Mouse (Mus musculus): Measurements from ENCODE around the gene Ell2.

Gene Ell2

GRCm38 (mm10) chr13:75730717-75731116, 24.2 kb downstream of the Ell2 start:
- in situ Hi-C loops (cut with MseI, MboI) = no loop called here

- in situ Hi-C loops (cut with MseI, MboI) = no loop called here
These were observed 27.1 kb downstream of the Ell2 start for GRCm38 (mm10) chr13:75733594-75734161.

GRCm38 (mm10) chr13:75734231-75734630, 27.7 kb downstream of the Ell2 start:
- in situ Hi-C loops (cut with MseI, MboI) = no loop called here

GRCm38 (mm10) chr13:75735606-75736005, 29.0 kb downstream of the Ell2 start:
- in situ Hi-C loops (cut with MseI, MboI) = no loop called here

GRCm38 (mm10) chr13:75737991-75738390, 31.4 kb downstream of the Ell2 start:
- in situ Hi-C loops (cut with MseI, MboI) = no loop called here

GRCm38 (mm10) chr13:75738536-75738935, 32.0 kb downstream of the Ell2 start:
- in situ Hi-C loops (cut with MseI, MboI) = no loop called here

DNA sequence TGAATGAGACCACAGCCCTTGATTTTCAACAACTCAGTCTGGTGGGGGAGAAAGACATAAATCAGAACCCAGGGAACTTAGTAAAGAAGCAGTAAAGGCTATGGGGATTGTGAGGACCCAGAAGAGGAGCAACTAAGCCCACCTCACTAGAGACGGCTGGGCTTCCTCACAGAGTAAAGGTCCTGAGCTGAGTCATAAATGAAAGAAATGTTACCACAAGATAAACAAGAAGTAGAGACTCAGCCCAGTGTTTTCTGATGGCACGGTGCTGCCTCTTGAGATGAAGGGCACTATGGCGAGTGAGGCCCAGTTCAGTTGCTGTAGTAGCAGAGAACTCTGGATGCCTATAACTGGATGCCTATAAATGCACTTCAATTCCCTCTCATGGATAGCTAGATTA, 32.4 kb downstream of the Ell2 start:
- in situ Hi-C loops (cut with MseI, MboI) = no loop called here

DNA sequence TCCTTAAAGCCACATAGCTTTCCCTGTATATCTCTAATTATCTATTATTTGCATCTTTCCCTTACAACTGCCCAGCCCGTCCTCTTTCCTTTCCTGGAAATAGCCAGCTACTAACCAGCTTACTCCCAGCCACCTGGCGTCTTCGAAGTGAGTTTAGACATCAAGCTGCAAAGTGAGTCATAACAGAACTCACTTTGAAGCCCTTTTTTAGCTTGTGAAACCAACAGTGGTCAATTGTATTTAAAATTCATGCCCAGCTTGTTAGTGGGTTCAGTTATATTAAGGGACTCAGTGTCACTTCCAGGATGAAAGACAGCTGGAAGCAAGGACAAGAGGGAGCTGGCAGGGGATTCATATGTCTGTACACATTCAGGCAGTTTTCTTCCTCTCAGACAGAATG, 33.5 kb downstream of the Ell2 start:
- in situ Hi-C loops (cut with MseI, MboI) = no loop called here

DNA sequence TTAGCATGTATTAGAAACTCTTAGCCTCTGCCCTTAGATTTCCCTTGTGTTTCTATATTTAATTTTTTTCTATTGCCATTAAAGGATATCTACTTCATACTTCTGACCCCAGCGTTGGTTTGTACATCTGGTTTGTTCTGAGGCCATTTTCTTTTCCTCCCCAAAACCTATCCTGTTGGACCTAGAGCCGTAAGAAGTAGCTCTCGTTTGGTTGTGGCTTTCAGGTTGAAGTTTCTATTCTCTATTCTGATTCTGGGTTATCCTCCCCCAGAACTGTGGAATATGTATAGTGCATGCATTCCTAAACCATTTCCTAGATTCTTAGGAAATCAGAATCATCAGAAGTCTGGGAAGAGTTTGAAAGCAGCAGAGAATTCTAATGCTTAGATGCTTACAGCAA, 34.6 kb downstream of the Ell2 start:
- in situ Hi-C loops (cut with MseI, MboI) = no loop called here

- in situ Hi-C loops (cut with MseI, MboI) = no loop called here
These were observed 35.5 kb downstream of the Ell2 start for GRCm38 (mm10) chr13:75741736-75742729.

- in situ Hi-C loops (cut with MseI, MboI) = no loop called here
These were observed 36.4 kb downstream of the Ell2 start for GRCm38 (mm10) chr13:75742970-75743369.

DNA sequence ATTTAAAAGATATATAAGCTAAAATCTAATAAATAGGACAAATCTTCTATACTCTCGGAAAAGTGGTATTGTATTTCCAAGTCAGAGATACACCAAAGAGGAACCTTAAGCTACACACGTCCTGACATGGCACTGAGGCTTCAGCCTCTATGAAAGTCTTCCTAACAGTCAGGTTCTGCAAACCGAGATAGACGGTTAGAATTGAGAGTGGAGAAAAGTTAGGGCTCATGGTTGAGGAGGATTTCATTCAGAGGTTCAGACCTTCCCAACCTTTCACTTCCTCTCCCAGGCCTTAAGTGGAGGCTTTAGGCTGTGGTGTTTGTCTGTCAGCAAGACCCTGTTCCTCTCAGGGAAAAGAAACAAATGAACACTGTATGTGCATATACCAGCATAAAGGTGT, 37.5 kb downstream of the Ell2 start:
- in situ Hi-C loops (cut with MseI, MboI) = no loop called here

GRCm38 (mm10) chr13:75745328-75745727, 38.8 kb downstream of the Ell2 start:
- in situ Hi-C loops (cut with MseI, MboI) = no loop called here

DNA sequence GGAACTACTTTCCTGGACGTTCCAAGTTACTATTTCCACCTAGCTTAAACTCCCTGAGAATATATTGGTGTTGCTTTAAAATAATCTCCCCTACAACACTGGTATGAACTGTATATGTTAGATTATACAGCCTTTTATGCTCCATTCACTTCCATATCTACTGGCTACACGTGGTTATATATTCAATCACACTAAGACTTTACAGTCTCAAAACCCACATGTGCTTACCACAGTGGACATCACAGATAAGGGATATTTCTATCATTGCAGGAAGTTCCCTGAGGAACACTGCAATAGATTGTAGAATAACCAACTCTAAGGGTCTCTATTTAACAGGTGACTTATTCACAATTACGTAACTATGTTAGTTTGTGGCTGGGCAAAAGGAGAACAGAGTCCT, 40.7 kb downstream of the Ell2 start:
- in situ Hi-C loops (cut with MseI, MboI) = no loop called here

DNA sequence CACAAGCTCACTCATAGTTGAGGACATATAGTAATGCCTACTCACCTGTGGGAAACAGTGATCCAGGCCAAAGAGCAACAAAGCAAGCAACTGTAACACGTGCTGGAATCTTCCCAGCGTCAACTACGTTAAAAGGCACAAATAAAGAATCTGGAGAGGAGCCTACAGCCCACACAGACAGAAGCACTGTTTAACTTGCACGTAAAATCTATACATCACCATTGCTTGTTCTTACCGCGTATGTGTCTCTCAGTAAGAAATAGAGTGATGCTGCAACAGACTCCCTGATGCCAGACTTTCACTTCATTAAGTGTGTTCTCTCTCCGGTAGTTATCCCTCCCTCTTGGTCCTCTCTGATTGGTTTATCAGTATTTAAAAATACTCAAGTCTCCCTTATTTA, 42.1 kb downstream of the Ell2 start:
- in situ Hi-C loops (cut with MseI, MboI) = no loop called here

DNA sequence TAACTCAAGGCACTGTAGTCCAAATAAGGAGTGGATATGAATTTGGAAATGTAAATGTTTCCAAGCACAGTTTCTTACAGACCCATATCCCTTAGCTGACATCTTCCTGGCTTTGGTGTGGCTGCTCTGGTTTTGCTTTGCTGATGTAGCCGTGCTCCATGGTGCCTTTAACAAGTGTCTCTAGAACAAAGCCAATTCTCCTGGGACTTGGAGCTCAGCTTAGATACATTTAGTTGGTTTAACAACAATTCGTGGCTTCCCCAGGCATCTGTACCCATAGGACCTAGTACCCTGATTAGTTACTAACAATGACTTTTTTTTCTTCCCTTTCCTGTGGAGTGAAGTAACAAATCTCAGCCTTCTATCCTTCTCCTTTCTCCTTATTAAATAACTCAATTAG, 44.2 kb downstream of the Ell2 start:
- in situ Hi-C loops (cut with MseI, MboI) = no loop called here

DNA sequence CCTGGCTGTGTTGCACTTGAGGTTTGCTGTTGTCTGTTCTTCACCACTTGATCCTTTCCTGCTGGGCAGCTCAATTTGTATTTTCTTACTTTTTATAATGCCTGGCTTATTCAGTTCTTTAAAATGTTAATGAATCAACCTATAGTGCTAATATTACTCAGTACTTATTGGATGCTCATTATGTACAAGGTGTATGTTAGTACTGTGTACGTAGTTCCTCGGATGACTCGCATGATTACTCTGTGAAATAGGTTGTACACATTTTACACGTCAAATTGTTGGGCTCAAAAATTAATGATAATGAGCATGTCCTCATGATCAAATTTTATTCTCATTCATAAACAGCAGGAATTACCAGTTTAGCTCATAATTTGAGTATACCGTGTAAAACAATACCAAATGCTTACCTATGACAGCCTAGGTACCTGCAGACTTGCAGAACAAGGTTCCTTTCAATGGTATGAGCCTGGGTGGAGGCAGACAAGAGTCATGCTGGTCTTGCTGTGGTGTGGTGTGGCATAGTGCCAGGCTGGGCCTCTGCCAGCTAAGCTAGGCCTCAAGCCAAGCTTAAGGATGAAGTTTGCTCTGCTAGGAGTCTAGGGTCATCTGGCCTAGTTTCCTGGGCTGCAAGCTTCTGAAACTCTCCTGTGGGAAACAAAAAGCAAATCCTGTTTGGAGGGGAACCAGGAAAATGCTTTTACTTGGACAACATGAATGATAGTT, 45.8 kb downstream of the Ell2 start:
- in situ Hi-C loops (cut with MseI, MboI) = no loop called here

- in situ Hi-C loops (cut with MseI, MboI) = no loop called here
These were observed 47.8 kb downstream of the Ell2 start for GRCm38 (mm10) chr13:75754398-75754797.

DNA sequence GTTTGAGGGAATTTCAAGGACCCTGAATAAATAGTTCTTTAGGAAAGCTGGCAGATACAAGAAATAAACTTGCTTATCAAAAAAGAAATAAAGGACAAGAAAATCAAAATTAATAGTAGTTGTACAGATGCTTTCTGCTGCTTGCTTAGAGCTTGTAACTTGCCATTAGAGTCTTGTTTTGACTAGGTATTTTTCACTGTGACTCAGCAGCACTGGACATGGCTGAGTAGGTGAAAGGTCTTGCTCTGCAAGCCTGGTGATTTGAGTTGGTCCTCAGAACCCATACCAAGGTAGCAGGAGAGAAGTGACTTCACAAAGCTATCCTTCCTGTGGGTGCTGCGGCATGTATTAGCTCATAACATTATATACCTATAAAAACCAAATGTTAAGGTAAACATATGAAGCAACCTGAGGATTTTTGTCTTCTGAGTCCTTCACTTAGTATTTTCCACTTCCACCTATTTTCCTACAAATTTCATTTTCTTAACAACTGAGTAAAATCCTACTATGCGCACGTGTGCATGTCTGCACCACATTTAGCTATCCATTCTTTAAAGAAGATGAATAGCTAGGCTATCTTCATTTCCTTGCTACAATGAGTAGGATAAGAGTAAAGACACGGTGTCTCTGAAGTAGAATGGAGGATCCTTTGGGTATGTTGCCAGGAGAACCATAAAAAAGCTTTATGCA, 54.4 kb downstream of the Ell2 start:
- in situ Hi-C loops (cut with MseI, MboI) = no loop called here

- in situ Hi-C loops (cut with MseI, MboI) = no loop called here
These were observed 56.2 kb downstream of the Ell2 start for GRCm38 (mm10) chr13:75762759-75763158.

DNA sequence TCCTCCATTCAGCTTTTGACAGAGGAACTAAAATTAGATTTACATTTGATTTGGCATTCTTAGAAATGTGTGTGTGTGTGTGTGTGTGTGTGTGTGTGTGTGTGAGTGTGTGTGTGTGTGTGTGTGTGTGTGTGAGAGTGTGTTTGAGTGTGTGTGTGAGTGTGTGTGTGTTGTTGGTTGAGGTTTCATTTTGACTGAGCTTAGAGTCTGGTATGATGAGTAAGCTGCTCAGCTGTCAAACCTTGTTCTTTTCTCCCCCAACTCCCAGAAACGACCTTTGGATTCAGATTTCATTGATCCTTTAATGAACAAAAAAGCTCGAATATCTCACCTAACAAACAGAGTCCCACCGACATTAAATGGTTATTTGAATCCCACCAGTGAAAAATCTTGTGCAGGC, 56.7 kb downstream of the Ell2 start:
- in situ Hi-C loops (cut with MseI, MboI) = no loop called here

DNA sequence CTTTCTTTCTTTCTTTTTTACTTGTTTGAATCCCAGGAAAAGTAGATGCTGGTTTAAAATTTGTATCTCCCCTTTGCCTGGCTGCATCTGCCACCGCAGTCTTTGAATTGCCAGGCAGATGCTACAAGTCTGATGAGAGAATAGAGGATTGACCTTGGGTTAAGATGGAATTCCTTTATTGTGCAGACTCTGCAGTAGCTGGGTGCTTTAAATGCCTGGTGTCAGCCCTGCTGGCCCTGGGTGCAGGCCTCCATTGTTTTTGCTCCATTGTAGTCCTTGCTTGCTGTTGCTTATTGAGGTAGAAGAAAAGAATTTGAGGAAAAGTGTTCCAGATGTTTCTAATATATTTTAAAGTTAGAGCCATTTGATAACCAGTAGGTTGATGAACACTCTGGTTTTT, 59.2 kb downstream of the Ell2 start:
- in situ Hi-C loops (cut with MseI, MboI) = no loop called here
